In genomic region chr11:4705178-4705577, GRCm38 (mm10) we compare ENCODE assay signal across 8 mouse cellular contexts. TPM values are rescaled to one million over a fixed set of nuclear protein-coding genes. Genes with fewer than 3 reads are reported as not detected.
DNase-seq lines count a peak whose midpoint lies in the region; ATAC-seq and TF ChIP-seq lines count a peak whose summit lies in the region.

No protein-coding gene starts in this region.

- no peaks in the 10 kb centered on the region for H3K9me3 ChIP-seq in heart, embryonic 13.5 days
- H3K9me3 ChIP-seq in ES-Bruce4 (replicated peaks; ENCODE audit: control insufficient read depth, insufficient read depth, low read length, poor library complexity, severe bottlenecking) = no peaks in the 10 kb centered on the region
- H3K9me3 ChIP-seq in forebrain, embryonic 15.5 days = no peaks in the 10 kb centered on the region
- no peaks in the 10 kb centered on the region for H3K9me3 ChIP-seq in liver, postnatal 0 days (ENCODE audit: low read length)

- H3K4me3 ChIP-seq in heart, embryonic 13.5 days = peak overlapping the region; percentile 80
- H3K4me3 ChIP-seq in ES-Bruce4 (ENCODE audit: low read depth, low read length) = peak overlapping the region; percentile 92
- peak overlapping the region; percentile 89 for H3K4me3 ChIP-seq in forebrain, embryonic 15.5 days
- H3K4me3 ChIP-seq in liver, postnatal 0 days (ENCODE audit: low read depth, low read length) = peak overlapping the region; percentile 78

- DNase-seq in heart, postnatal 10 days = no peak
- no peak for DNase-seq in liver, postnatal 0 days
- no peak for DNase-seq in ovary, adult 18-20 months (ENCODE audit: low spot score)
- no peak for DNase-seq in urinary bladder, adult 2 months (ENCODE audit: low spot score)

- peaks cover 29% of the 10 kb centered on the region for H3K36me3 ChIP-seq in heart, embryonic 13.5 days
- peaks cover 17% of the 10 kb centered on the region for H3K36me3 ChIP-seq in ES-Bruce4 (ENCODE audit: control insufficient read depth, insufficient read depth, low read length, poor library complexity, severe bottlenecking)
- H3K36me3 ChIP-seq in forebrain, embryonic 15.5 days = peaks cover 14% of the 10 kb centered on the region
- H3K36me3 ChIP-seq in liver, postnatal 0 days (replicated peaks; ENCODE audit: insufficient read depth, low read length) = peaks cover 11% of the 10 kb centered on the region

- H3K4me2 ChIP-seq in heart, embryonic 13.5 days = peak overlapping the region; percentile 84
- peak overlapping the region; percentile 94 for H3K4me2 ChIP-seq in forebrain, embryonic 15.5 days (replicated peaks)
- H3K4me2 ChIP-seq in liver, postnatal 0 days (ENCODE audit: low read depth, low read length) = peak overlapping the region; percentile 99

- no peaks in the 10 kb centered on the region for H3K27me3 ChIP-seq in heart, embryonic 13.5 days (replicated peaks)
- no peaks in the 10 kb centered on the region for H3K27me3 ChIP-seq in ES-Bruce4 (ENCODE audit: control insufficient read depth, insufficient read depth, low read length, poor library complexity, severe bottlenecking)
- no peaks in the 10 kb centered on the region for H3K27me3 ChIP-seq in forebrain, embryonic 15.5 days
- no peaks in the 10 kb centered on the region for H3K27me3 ChIP-seq in liver, postnatal 0 days (ENCODE audit: insufficient read depth, low read length)

- TF ChIP-seq POLR2A in ES-Bruce4 (IDR thresholded peaks at IDR 0.05; ENCODE audit: insufficient read depth, low read length) = no peak

- no peak for TF ChIP-seq CTCF in ES-Bruce4 (IDR thresholded peaks at IDR 0.05; ENCODE audit: low read depth, low read length)
- no peak for TF ChIP-seq CTCF in liver, postnatal 0 days (IDR thresholded peaks at IDR 0.05; ENCODE audit: low read depth)

- H3K9ac ChIP-seq in heart, embryonic 13.5 days = peak overlapping the region; percentile 83
- peak overlapping the region; percentile 72 for H3K9ac ChIP-seq in ES-Bruce4 (ENCODE audit: low read depth, poor library complexity, severe bottlenecking)
- peak overlapping the region; percentile 65 for H3K9ac ChIP-seq in forebrain, embryonic 15.5 days (replicated peaks)
- peak overlapping the region; percentile 84 for H3K9ac ChIP-seq in liver, postnatal 0 days (replicated peaks)

- H3K27ac ChIP-seq in heart, embryonic 13.5 days (replicated peaks) = peak overlapping the region; percentile 41; the same call in 1 of the 2 replicates
- peak overlapping the region; percentile 84 for H3K27ac ChIP-seq in ES-Bruce4 (ENCODE audit: insufficient read depth, low read length)
- no peak overlapping the region for H3K27ac ChIP-seq in forebrain, embryonic 15.5 days (replicated peaks)
- peak overlapping the region; percentile 77 for H3K27ac ChIP-seq in liver, postnatal 0 days (ENCODE audit: low read depth)

- 10% methylated on average over 4 of the region's 4 CpGs for WGBS in heart, embryonic 13.5 days
- WGBS in forebrain, embryonic 15.5 days = 5% methylated on average over 4 of the region's 4 CpGs
- 16% methylated on average over 4 of the region's 4 CpGs for WGBS in liver, postnatal 0 days (ENCODE audit: insufficient replicate concordance)

- intact Hi-C loops in heart, postnatal 10 days (cut with DNase I) = loop anchor here (10.0 kb wide), 1 partner anchor 440 kb away; no protein-coding TSS in a partner anchor

- no peak for ATAC-seq in heart, embryonic 13.5 days (ENCODE audit: extremely low read depth, insufficient number of reproducible peaks, low FRiP score, low TSS enrichment)
- ATAC-seq in forebrain, embryonic 15.5 days (replicated peaks) = no peak
- ATAC-seq in liver, postnatal 0 days = no peak
- ATAC-seq in frontal cortex, adult (ENCODE audit: low TSS enrichment) = no peak

- H3K4me1 ChIP-seq in heart, embryonic 13.5 days = peaks cover 19% of the 10 kb centered on the region
- H3K4me1 ChIP-seq in ES-Bruce4 (ENCODE audit: control insufficient read depth, insufficient read depth, low read length) = no peaks in the 10 kb centered on the region
- peaks cover 20% of the 10 kb centered on the region for H3K4me1 ChIP-seq in forebrain, embryonic 15.5 days
- H3K4me1 ChIP-seq in liver, postnatal 0 days (ENCODE audit: insufficient read depth) = peaks cover 20% of the 10 kb centered on the region

- TF ChIP-seq EP300 in ES-Bruce4 (IDR thresholded peaks at IDR 0.05; ENCODE audit: insufficient read depth, low read depth, low read length) = no peak
- TF ChIP-seq EP300 in liver, postnatal 0 days (IDR thresholded peaks at IDR 0.05; ENCODE audit: low read depth) = no peak

RNA-seq across cellular contexts. Expression of gene Zmat5, which starts 0.7 kb away (rescaled TPM):
- 51.2 and 57.4 TPM in 2 replicates for polyA plus RNA-seq in heart, embryonic 13.5 days (2015; fragmentation: Nextera tagmentation; extraction: Ambion mirVana)
- total RNA-seq in heart, postnatal 10 days (2021) = 10 to 100 TPM; 23.8 to 23.9 TPM
- 15.3 and 19.3 TPM in 2 replicates for polyA plus RNA-seq in ES-Bruce4 (2011; ENCODE audit: insufficient read depth, insufficient read length, low read depth, missing spikeins)
- polyA plus RNA-seq in forebrain, embryonic 15.5 days (2015; fragmentation: Nextera tagmentation; extraction: Ambion mirVana) = 72.3 and 78.4 TPM in 2 replicates
- polyA plus RNA-seq in liver, postnatal 0 days (2015; fragmentation: Nextera tagmentation; extraction: Ambion mirVana) = 18.6 and 19.2 TPM in 2 replicates
- polyA plus RNA-seq in urinary bladder, adult 2 months (2012; rRNA removed) = 64.8 and 77.0 TPM in 2 replicates

RNA-seq across cellular contexts. Expression of gene Uqcr10, which starts 1.0 kb away (rescaled TPM):
- polyA plus RNA-seq in heart, embryonic 13.5 days (2015; fragmentation: Nextera tagmentation; extraction: Ambion mirVana) = 1,777 and 1,970 TPM in 2 replicates
- 1,000 to 10,000 TPM; 1,345 to 1,457 TPM for total RNA-seq in heart, postnatal 10 days (2021)
- polyA plus RNA-seq in ES-Bruce4 (2011; ENCODE audit: insufficient read depth, insufficient read length, low read depth, missing spikeins) = 245 and 325 TPM in 2 replicates
- 538 and 557 TPM in 2 replicates for polyA plus RNA-seq in forebrain, embryonic 15.5 days (2015; fragmentation: Nextera tagmentation; extraction: Ambion mirVana)
- polyA plus RNA-seq in liver, postnatal 0 days (2015; fragmentation: Nextera tagmentation; extraction: Ambion mirVana) = 1,070 and 1,167 TPM in 2 replicates
- 1,105 and 1,175 TPM in 2 replicates for polyA plus RNA-seq in urinary bladder, adult 2 months (2012; rRNA removed)

RNA-seq across cellular contexts. Expression of gene Cabp7, which starts 41.4 kb away (rescaled TPM):
- 0.09 TPM in 1 of 2 replicates, not detected in the other for polyA plus RNA-seq in heart, embryonic 13.5 days (2015; fragmentation: Nextera tagmentation; extraction: Ambion mirVana)
- not detected for total RNA-seq in heart, postnatal 10 days (2021)
- polyA plus RNA-seq in ES-Bruce4 (2011; ENCODE audit: insufficient read depth, insufficient read length, low read depth, missing spikeins) = 3.1 and 3.5 TPM in 2 replicates
- 1.3 and 1.8 TPM in 2 replicates for polyA plus RNA-seq in forebrain, embryonic 15.5 days (2015; fragmentation: Nextera tagmentation; extraction: Ambion mirVana)
- polyA plus RNA-seq in liver, postnatal 0 days (2015; fragmentation: Nextera tagmentation; extraction: Ambion mirVana) = 0.06 and 0.07 TPM in 2 replicates
- polyA plus RNA-seq in urinary bladder, adult 2 months (2012; rRNA removed) = 0.46 and 0.65 TPM in 2 replicates
